Mouse (Mus musculus) midbrain, embryonic 14.5 days (tissue): ENCODE measurements at regions not wholly inside any gene's neighbourhood (a gene's known extent, or its start where the extent isn't known, plus 50 kb on each side); places are given as distances from the start of the nearest gene placed in this dataset.

Experiments used
- ATAC-seq: fragments of 200-750 bp; cut with Nextera tagmentation; 2 replicates; pipeline ENCODE4 v1.8.0; 2017; ENCODE audit warnings: moderate number of reproducible peaks, moderate library complexity; ENCODE audit not compliant: low FRiP score, low TSS enrichment
- DNase-seq: peaks from one replicate; pipeline ENCODE4 v3.0.0-alpha.2; 2015
- H3K27ac ChIP-seq: fragments of 300-500 bp; sonication (generic); replicated peaks from 2 replicates; pipeline ENCODE4 v1.5.1; 2014; ENCODE audit warnings: mild to moderate bottlenecking, low read depth, low read length, moderate library complexity
- H3K27me3 ChIP-seq: fragments of 300-500 bp; sonication (generic); 2 replicates; pipeline ENCODE4 v1.6.1; 2014; ENCODE audit warnings: low read length, control low read depth, mixed read lengths; ENCODE audit not compliant: control insufficient read depth, insufficient read depth
- H3K36me3 ChIP-seq: fragments of 300-500 bp; sonication (generic); 2 replicates; pipeline ENCODE4 v1.6.1; 2014; ENCODE audit warnings: low read length, control low read depth; ENCODE audit not compliant: control insufficient read depth, insufficient read depth
- H3K4me1 ChIP-seq: fragments of 300-500 bp; sonication (generic); 2 replicates; pipeline ENCODE4 v1.6.1; 2014; ENCODE audit warnings: mild to moderate bottlenecking, antibody characterized with exemption, low read length, control low read depth; ENCODE audit not compliant: control insufficient read depth, insufficient read depth
- H3K4me2 ChIP-seq: fragments of 300-500 bp; sonication (generic); 2 replicates; pipeline ENCODE4 v1.6.1; 2014; ENCODE audit warnings: mild to moderate bottlenecking, low read length, moderate library complexity
- H3K4me3 ChIP-seq: fragments of 300-500 bp; sonication (generic); replicated peaks from 2 replicates; pipeline ENCODE4 v1.5.1; 2014; ENCODE audit warnings: low read depth, low read length
- H3K9ac ChIP-seq: fragments of 300-500 bp; sonication (generic); replicated peaks from 2 replicates; pipeline ENCODE4 v1.6.1; 2014; ENCODE audit warnings: mild to moderate bottlenecking, low read length, moderate library complexity
- H3K9me3 ChIP-seq: fragments of 300-500 bp; sonication (generic); 2 replicates; pipeline ENCODE4 v1.6.1; 2016; ENCODE audit warnings: low read length, control low read depth, mixed read lengths; ENCODE audit not compliant: control insufficient read depth
- WGBS: fragments of 180-500 bp; shearing (Covaris S2); extraction: QIAGEN DNeasy Blood & Tissue Kit; methylation state at CpG from one replicate; pipeline ENCODE4 v1.1.7; 2014; 5-methylcytosine and 5-hydroxymethylcytosine counted together

DNA sequence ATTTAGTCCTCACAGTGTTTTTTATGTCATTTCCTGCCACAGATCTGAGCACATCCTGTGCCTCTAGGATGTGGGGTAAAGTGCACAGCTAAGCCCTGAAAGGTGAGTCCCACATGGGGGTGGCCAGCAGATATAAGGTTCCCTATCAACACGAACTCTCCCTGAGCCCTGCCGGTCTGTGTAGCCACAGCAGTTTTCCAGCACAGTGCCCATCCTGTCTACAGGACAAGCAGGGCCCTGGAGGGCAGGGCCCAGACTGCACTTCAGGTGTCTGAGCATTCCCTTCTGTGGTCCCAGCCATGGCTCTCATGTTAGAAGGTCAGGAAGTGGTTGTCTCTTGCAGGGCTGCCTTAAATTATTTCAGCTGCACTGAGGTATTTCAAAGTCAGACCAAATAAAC lies 104.3 kb upstream of the Klf13 start:
- no peaks in the 10 kb centered on the region for H3K27me3 ChIP-seq
- 83% methylated on average over 2 of the region's 2 CpGs for WGBS
- ATAC-seq (no peak), DNase-seq (no peak)
- H3K9me3 ChIP-seq, result no peaks in the 10 kb centered on the region
- H3K4me1 ChIP-seq, result no peaks in the 10 kb centered on the region
- H3K4me3 ChIP-seq, result no peak overlapping the region
- no peaks in the 10 kb centered on the region for H3K36me3 ChIP-seq
- no peak overlapping the region for H3K9ac ChIP-seq
- H3K4me2 ChIP-seq, result no peak overlapping the region
- H3K27ac ChIP-seq, result no peak overlapping the region

DNA sequence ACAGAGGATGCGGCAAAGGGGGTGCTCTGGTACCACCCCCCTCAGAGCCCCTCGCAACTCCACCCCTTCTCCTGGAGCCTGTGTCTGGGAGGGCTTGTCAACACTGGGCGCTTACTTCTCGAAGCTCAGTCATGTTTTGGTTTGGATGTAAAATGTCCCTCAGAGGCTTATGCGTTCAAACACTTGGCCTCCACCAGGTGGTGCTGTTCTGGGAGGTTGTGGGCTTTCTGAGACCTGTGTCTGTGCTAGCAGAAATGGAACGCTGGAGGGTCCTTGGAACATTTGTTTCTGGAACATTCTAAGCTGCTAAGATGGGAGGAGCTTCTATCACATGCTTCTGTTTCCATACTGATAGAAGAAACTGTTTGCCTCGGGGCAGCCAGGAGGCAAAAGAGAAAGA lies 102.6 kb upstream of the Klf13 start:
- no peaks in the 10 kb centered on the region for H3K36me3 ChIP-seq
- WGBS, result 96% methylated on average over 7 of the region's 7 CpGs
- no peak overlapping the region for H3K9ac ChIP-seq
- H3K4me3 ChIP-seq, result no peak overlapping the region
- H3K4me1 ChIP-seq, result no peaks in the 10 kb centered on the region
- DNase-seq (no peak), ATAC-seq (no peak)
- H3K9me3 ChIP-seq, result no peaks in the 10 kb centered on the region
- no peaks in the 10 kb centered on the region for H3K27me3 ChIP-seq
- no peak overlapping the region for H3K4me2 ChIP-seq
- no peak overlapping the region for H3K27ac ChIP-seq

DNA sequence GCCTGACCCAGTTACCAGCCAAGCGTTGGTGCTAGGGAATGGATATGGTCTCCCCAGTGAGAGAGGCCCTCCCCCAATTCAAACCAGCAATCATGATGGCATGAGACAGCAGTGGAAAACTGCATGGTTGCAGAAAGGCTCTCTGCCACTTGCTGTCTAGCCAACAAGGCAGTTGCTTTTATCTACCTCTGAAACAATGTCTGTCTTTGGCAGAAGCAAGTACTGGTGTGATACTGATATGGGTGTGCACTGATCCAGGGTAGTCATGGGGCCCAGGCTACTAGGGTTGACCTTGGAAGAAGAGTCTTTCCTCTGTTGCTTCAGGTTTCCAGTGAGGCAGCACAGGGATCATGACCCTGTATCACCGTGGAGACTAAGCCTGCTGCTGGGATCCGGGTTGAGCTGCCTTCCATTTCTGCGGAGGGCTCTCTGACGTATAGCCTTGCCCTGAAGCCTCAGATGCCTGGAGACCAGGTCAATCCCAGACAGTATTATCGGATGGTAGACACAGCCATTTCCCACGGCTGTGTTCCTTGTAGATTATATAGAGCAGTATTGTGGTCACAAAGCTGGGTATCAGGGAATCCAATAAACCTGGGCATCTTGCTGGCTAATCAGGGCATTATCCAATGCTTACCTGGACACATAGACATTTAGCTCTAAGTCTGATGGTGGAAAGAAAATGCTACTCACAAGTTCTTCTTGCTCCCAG lies 101.5 kb upstream of the Klf13 start:
- WGBS, result 72% methylated on average over 7 of the region's 7 CpGs
- Histone ChIP-seq H3K9me3 (no peaks in the 10 kb centered on the region), H3K27ac (no peak overlapping the region), H3K27me3 (no peaks in the 10 kb centered on the region), H3K4me2 (no peak overlapping the region), H3K36me3 (no peaks in the 10 kb centered on the region), H3K4me3 (no peak overlapping the region), H3K4me1 (no peaks in the 10 kb centered on the region), H3K9ac (no peak overlapping the region)
- DNase-seq, result no peak
- ATAC-seq, result no peak

DNA sequence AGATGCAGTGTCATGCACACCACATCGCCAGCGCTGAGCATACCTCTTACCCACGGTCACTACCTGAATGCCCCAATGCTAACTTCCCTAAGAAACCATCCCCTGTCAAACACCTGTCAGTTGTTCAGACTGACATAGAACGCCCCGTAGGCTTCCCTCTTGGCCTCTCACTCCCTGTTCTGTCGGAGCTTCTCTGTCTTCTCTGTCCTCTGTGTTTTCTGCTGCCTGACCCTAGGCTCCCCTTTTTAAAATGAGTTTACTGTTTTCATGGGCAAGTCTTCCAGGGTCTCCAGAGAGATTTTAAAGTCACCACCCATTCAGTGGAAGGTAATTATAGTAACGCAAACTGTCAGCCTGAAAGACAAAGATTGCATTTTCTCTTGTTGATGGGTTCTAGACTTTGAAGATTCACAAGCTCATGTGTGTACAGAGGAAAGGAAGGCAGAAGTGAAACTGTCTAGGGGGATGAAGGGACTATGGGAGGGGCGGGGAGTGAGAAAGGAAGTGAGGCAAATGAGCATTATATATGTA lies 99.1 kb upstream of the Klf13 start:
- H3K36me3 ChIP-seq, result no peaks in the 10 kb centered on the region
- DNase-seq, result no peak
- no peaks in the 10 kb centered on the region for H3K27me3 ChIP-seq
- no peak overlapping the region for H3K27ac ChIP-seq
- H3K9ac ChIP-seq, result no peak overlapping the region
- H3K4me3 ChIP-seq, result no peak overlapping the region
- no peak for ATAC-seq
- H3K9me3 ChIP-seq, result no peaks in the 10 kb centered on the region
- no peaks in the 10 kb centered on the region for H3K4me1 ChIP-seq
- whole genome bisulfite sequencing, result 88% methylated on average over 8 of the region's 8 CpGs
- no peak overlapping the region for H3K4me2 ChIP-seq

DNA sequence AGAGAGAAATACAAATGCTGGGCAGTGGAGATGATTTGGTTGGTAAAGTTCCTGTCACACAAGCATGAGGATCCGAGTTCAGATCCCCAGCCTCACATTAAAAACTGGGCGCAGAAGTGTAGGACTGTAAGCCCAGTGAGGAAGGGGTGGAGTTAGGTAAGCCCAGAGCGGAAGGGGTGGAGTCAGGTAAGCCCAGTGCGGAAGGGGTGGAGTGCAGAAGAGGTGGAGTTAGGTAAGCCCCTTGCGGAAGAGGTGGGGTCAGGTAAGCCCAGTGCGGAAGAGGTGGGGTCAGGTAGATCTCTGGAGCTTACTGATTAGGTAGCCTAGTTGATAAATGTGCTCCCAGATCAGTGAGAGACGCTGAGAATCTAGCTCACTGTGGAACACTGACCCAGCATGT lies 97.4 kb upstream of the Klf13 start:
- 91% methylated on average over 7 of the region's 7 CpGs for WGBS
- no peaks in the 10 kb centered on the region for H3K36me3 ChIP-seq
- H3K27me3 ChIP-seq, result no peaks in the 10 kb centered on the region
- no peak for ATAC-seq
- no peak for DNase-seq
- no peaks in the 10 kb centered on the region for H3K9me3 ChIP-seq
- H3K9ac ChIP-seq, result no peak overlapping the region
- H3K4me2 ChIP-seq, result no peak overlapping the region
- H3K27ac ChIP-seq, result no peak overlapping the region
- H3K4me1 ChIP-seq, result no peaks in the 10 kb centered on the region
- no peak overlapping the region for H3K4me3 ChIP-seq

DNA sequence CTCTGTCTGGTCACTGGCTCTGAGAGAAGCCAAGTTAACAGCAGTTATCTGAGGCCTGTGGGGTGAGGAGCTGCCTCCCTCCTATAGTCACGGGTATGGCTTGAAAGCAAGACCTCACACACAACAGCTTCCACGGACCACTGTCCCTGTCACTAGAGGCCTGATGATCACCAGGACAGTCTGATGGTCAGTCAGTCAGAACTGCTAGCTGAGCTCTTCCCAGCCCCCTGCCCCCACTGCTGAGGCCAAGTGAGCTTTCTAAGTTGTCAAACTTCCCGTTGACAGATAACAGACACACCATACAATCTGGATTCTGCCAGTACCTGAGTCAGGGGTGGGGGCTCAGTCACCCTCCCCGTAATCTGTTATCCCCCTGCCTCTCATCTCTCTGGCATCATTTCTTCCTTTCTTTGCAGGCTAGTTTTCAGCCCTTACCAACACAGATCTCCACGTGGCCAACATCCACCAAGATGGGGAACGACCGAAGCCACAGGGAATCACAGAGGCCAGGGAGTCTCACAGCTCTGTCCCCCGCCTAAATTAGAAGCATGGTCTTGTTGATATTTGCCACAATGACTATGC lies 96.4 kb upstream of the Klf13 start:
- Histone ChIP-seq H3K9ac (no peak overlapping the region), H3K9me3 (no peaks in the 10 kb centered on the region), H3K36me3 (no peaks in the 10 kb centered on the region), H3K4me3 (no peak overlapping the region), H3K4me2 (no peak overlapping the region), H3K27ac (no peak overlapping the region), H3K4me1 (no peaks in the 10 kb centered on the region), H3K27me3 (no peaks in the 10 kb centered on the region)
- DNase-seq (no peak), ATAC-seq (no peak)
- WGBS, result 77% methylated on average over 8 of the region's 8 CpGs

DNA sequence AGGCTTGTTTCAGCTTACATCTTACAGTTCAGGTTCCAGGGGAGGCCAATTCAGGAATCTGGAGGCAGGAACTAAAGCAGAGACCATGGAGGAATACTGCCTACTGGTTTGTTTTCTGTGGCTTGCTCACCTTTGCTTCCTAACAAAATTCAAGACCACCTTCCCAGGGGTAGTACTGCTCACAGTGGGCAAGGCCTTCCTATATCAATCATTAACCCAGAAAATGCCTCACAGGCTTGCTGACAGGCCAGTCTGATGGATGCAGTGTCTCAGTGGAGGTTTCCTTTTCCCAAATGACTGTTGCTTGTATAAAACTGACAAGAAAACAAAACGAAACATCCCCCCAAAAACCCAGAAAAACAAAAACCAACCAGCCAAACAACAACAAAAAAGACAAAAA lies 95.8 kb upstream of the Klf13 start:
- Histone ChIP-seq H3K9ac (no peak overlapping the region), H3K9me3 (no peaks in the 10 kb centered on the region), H3K4me3 (no peak overlapping the region), H3K4me1 (no peaks in the 10 kb centered on the region), H3K27me3 (no peaks in the 10 kb centered on the region), H3K4me2 (no peak overlapping the region), H3K27ac (no peak overlapping the region), H3K36me3 (no peaks in the 10 kb centered on the region)
- DNase-seq, result no peak
- 75% methylated on average over 1 of the region's 1 CpGs for WGBS
- ATAC-seq, result no peak

DNA sequence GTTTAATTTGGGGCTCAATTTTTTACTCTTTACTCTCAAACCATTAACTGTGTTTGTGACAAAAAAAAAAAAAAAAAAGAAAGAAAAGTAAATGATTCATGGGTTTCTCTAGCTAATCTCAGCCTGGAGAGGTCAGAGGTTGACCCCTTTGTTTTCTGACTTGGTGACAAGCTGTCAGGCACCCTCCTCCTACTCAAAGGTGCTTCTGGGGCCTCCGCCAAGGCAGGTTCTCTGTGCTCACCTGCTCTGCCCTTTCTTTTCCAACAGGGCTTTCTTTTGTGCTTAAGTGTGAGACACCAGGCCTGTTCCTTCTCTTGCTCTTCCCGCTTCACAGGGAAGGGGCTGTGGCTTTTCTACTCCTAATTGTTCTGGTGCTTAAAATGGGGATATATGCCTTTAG lies 94.7 kb upstream of the Klf13 start:
- ATAC-seq, result no peak
- Histone ChIP-seq H3K27ac (no peak overlapping the region), H3K36me3 (no peaks in the 10 kb centered on the region)

DNA sequence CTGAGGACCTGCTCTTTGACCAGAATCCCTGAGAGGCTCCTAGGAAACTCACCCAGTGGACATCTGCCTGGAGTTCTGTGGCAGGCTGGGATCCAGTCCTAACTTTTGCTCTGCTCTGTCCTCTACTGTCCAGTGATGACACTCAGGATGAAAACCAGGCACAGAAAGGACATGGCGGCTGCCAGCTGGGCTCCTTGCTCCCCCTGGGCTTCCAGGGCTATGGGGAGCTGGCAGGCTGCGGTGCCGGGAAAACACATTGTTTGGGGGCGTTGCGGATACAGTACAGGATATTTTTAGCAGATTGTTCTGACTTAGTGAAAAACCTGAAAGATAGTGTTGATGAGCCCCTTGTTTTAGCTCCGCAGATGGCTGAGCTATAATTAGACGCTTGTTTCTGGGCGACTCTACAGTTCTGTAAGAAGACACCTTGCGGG lies 94.2 kb upstream of the Klf13 start:
- H3K36me3 ChIP-seq, result no peaks in the 10 kb centered on the region
- ATAC-seq, result no peak
- H3K27me3 ChIP-seq, result no peaks in the 10 kb centered on the region
- 0 out of 2 replicates have a peak, but pooled peaks cover 4% of the 10 kb centered on the region for H3K9me3 ChIP-seq
- H3K4me1 ChIP-seq, result no peaks in the 10 kb centered on the region
- DNase-seq, result no peak
- no peak overlapping the region for H3K4me3 ChIP-seq
- WGBS, result 85% methylated on average over 9 of the region's 9 CpGs
- no peak overlapping the region for H3K9ac ChIP-seq
- H3K27ac ChIP-seq, result no peak overlapping the region
- no peak overlapping the region for H3K4me2 ChIP-seq

More for the DNA sequence above, 94.7 kb upstream of the Klf13 start:
- H3K27me3 ChIP-seq, result no peaks in the 10 kb centered on the region
- no peak overlapping the region for H3K4me3 ChIP-seq
- DNase-seq, result no peak
- H3K4me1 ChIP-seq, result no peaks in the 10 kb centered on the region
- H3K4me2 ChIP-seq, result no peak overlapping the region
- WGBS, result 72% methylated on average over 2 of the region's 2 CpGs
- H3K9ac ChIP-seq, result no peak overlapping the region
- 0 out of 2 replicates have a peak, but pooled peaks cover 2% of the 10 kb centered on the region for H3K9me3 ChIP-seq
